Mouse (Mus musculus): ENCODE results near the gene St5.

Gene St5

DNA sequence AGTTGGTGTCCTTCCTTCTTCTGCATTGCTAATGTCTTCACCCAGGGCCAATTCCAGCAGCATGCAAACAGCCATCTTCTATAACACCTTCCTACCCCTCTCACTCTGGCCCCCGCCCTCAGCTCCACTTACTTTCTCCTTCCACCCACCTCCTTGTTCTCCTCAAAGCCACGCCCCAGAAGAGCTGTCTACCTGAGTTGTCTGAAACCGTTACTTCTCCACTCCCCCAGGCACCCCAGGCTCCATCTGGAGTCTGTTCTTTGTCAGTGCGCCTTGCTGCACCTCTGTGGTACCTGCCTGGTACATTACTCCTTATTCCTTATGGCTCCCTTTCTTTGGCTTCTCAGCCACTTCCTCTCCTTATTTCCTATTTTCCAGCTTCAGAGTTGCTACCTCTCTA lies 170.3 kb downstream of the St5 start:
- in situ Hi-C loops (cut with MseI, MboI) = loop anchor here in 1 of 2 experiments (25.0 kb wide), 1 partner anchor 179 kb away; the partner anchor contains the start of genes Akip1, BC051019 and St5

DNA sequence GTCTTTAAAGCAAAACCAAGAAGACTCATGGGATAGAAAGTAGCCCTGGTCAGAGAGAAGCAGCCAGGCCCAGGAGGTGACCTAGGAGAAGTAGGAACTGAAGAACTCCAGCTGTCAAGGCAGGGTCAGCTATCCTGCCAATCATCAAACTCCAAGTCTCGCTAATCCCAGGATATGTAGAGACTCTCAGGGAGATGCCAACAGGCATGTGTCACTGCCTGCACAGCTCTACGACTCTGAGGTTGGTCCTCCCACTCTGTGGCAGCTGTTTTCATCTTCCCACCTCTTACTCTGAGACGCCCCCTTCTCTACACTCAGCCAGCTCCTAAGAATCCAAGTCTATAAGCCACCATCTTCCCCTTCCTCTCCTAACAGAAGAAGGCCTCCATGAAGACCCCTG lies 170.7 kb downstream of the St5 start:
- in situ Hi-C loops (cut with MseI, MboI) = loop anchor here in 1 of 2 experiments (25.0 kb wide), 1 partner anchor 180 kb away; the partner anchor contains the start of genes Akip1, BC051019 and St5

DNA sequence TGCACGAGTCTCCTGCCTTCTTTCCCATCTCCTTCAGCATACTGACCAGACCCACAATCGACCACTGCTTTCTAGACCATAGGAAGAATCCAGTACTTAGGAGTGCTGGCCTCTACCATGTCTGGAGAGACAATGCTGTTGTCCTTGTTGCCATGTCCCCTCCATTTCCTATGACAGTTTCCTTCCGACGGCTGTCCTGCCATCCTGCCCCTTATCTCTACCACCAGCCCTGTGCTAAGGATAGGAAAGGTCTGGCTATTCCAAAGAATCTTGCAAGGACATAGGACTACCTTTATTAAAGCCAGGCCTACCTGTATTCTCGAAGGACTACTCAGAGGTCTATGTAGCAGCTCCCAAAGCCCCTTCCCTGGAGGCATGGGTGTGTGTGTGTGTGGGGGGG lies 171.9 kb downstream of the St5 start:
- in situ Hi-C loops (cut with MseI, MboI) = loop anchor here in 1 of 2 experiments (25.0 kb wide), 1 partner anchor 181 kb away; the partner anchor contains the start of genes Akip1, BC051019 and St5

DNA sequence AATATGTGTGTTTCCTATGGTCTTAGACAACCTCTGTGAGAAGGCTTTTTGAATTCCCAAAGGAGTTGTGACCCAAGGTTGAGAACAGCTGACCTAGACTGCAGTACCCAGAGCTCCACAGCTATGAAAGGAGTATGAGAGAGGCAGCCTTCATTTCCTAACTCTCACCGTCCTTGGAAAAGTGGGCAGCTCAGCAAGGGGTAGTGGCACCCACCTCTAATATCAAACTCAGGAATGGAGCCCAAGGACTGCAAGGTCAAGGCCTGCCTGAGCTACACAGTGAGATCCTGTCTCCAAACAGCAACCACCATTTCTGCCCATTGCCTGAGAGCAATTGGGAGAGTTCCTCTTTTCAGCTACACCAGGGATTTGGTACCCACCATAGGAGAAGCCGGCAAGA lies 173.7 kb downstream of the St5 start:
- in situ Hi-C loops (cut with MseI, MboI) = loop anchor here in 1 of 2 experiments (25.0 kb wide), 1 partner anchor 183 kb away; the partner anchor contains the start of genes Akip1, BC051019 and St5

DNA sequence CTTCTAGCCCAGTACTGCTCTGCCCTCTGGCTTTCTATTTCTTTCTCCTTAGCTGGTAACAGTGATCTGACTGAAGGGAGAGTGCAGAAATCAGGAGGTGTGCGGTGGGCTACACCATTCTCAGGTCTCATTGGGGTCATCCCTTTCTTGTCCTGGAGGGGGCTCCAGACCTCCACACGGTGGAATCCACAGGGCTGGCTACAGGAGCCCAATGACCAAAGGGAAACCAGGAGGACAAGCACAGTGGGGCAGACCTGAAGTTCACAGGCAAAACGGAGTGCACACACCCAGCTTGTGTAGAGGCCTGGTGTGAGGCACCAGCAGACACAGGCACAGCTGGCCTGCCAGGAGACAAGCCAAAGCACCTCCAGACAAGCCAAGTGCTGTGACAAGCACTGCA lies 175.0 kb downstream of the St5 start:
- in situ Hi-C loops (cut with MseI, MboI) = loop anchor here in 1 of 2 experiments (25.0 kb wide), 1 partner anchor 184 kb away; the partner anchor contains the start of genes Akip1, BC051019 and St5

DNA sequence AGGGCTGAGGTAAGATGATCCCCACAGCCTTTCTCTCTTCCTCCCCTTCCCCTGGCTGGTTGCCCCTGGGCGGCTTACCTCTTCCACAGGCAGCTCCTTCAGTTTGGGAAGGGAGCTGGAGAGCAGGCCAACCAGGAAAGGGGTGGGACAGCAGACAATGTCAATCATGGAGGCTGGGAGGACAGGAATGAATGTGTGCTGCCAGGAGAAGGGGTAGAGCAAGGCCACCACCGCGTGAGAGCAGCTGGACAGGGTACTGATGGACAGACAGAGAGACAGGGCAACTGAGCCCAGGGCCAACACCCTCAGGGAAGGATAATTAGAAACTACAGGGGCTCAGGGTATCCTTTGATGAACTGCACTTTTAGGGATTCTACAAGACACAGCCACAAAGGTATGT lies 175.9 kb downstream of the St5 start:
- in situ Hi-C loops (cut with MseI, MboI) = loop anchor here in 1 of 2 experiments (25.0 kb wide), 1 partner anchor 185 kb away; the partner anchor contains the start of genes Akip1, BC051019 and St5

DNA sequence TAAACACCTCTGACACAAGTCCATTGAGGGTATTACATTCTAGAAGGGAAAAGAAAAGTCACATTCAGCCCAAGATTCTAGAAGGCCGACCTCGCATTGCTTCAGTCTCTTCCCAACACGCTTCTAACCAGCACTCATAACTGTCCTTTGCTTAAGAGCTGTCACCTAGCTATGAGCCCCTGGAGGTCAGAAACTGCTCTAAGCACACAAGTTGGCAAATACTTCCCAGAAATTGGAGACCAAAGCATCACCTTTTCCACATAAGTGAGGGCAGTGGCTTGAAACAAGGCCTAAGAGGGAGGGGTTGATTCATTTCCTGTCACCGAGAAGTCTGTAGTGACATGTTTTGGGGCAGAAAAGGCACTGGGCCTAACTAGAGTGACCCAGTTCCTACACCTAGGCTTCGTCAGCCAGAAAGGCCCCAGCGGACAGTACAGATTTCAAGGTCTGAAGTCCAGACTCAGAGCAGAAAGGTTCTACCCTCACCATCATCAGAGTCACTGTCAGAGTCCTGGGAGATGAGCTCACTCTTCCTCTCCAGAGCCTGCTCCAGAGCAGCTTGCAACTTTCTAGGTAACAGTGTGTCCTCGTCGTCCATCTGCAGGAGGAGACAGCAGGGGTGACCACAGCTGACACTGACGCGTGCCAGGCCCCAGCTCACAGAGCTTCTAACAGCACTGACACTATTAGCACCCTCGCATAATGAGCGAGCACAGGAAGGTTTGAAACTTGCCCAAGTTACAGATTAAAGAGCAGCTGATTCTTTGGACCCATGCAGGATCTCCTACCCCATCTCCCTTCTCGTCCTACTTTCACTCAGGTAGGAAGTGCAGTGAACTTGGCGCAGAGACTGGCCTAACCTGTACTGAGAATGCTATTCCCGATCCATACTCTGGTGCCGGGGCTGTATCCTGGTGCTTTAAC lies 177.4 kb downstream of the St5 start:
- in situ Hi-C loops (cut with MseI, MboI) = loop anchor here in 1 of 2 experiments (25.0 kb wide), 1 partner anchor 186 kb away; the partner anchor contains the start of genes Akip1, BC051019 and St5

DNA sequence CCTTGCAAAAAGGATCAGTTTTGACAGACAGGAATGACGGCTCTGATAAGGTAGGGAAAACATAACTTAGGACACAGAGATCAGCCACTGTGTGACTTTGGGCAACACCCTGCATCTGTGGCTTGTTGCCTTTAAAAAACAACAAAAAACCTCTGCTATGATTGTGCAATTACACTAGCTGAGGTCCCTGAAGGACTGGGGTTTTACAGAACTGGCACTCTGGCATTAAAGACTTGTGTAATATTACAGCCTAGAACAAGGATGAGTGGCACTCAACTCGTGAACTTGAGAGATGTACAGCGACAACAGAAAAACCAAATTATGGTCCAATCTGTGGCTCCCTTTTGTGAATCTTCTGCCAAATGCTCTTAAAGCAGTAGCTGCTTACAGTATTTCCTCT lies 178.6 kb downstream of the St5 start:
- in situ Hi-C loops (cut with MseI, MboI) = loop anchor here in 1 of 2 experiments (25.0 kb wide), 1 partner anchor 188 kb away; the partner anchor contains the start of genes Akip1, BC051019 and St5

DNA sequence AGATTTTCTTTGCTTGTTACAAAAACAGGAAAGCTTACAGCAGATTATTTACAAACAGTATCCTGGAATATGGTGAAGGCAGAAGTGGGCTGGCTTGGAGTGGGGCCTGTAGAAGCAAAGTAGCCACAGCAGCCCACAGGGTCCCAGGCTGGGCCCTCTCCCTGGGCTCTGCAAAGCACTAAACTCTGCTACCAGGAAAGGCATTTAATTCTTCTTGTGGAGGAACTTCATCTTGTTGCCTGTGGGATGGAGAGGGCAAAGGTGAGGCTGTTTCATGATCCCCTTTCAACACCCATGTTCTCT lies 179.0 kb downstream of the St5 start:
- in situ Hi-C loops (cut with MseI, MboI) = no loop called here

DNA sequence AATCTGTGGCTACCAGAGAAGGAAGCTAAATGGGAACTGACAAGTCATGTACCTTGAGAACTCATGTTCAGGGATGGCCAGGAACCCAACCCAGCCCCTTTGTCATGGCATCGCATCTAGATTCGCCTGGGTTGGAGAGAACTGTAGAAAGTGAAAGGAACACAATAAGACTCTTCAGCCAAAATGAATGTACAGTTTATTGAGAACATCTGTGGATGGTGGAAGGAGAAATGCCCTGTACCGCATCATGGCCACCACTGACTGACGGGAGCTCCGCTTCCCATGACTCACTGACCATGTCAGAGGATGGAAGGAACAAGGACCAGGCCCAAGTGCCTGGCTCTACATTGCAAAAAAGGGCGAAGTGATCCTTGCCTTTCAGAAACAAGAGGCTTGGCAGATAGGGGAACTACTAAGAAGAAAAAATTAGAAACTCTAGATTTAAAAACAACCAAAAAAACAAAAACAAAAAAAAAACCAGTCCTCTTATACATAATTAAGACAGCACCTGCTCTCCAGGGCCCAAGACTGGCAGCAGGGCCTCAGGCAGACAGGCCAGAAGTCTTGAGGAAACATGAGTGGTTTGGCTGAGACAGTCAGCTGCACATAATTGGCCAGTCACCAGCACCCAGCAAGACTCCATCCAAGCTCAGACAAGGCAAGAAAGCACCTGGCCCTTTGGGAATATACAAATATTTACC lies 179.5 kb downstream of the St5 start:
- in situ Hi-C loops (cut with MseI, MboI) = no loop called here

DNA sequence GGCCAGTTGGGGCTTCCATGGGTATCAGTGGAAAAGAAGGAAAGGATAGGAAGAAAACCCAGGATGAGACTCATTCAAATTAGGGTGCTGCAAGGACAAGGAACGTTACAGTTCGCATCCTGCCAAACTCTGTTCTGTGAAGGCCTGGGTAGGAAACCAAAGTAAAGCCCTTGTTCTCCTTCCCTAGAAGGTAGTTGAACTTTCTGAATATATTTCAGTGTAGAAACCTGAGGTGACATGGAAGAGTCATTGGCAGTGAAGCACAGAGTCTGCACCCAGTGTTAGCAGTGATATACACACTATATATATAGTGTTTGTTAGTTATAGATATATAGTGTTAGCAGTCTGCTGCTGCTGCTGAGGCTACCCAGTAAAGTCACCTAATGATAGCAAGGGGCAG lies 180.1 kb downstream of the St5 start:
- in situ Hi-C loops (cut with MseI, MboI) = no loop called here

DNA sequence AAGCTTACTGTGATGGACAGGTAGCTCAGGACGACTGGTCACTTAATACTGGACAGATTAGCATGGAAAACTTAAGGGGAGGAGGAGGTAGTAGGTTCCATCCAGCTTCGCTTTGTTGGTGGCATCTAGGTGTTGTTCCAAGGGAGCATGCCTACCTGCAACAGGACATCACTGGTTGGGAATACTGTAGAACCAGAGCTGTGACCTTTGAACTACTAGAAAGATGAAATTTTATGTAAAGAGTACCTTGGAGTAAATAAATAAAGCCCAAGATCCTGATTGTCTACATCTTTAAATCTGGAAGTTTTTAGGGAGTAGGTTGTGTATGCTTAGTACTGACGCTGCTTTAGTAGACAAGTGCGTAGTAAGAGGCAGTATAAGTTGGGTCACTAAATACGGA lies 181.3 kb downstream of the St5 start:
- in situ Hi-C loops (cut with MseI, MboI) = no loop called here

DNA sequence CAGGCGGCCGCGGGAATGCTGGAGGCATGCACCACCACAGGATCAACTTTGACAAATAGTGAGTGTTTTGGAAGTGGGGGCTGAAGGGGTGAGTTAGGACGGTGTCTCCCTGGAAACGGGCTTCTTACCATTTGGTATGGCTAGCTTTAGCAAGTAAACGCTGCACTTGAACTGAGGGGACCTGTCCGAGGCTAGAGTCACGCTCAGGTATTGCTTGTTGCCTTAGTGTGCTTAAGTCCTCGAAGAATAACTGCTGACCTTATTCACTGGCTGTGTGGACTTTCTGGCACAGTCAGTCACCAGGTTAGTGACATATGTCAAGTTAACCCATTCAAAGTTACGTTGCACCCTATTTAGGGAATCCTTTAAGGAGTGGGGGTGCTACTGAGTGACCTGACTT lies 183.5 kb downstream of the St5 start:
- in situ Hi-C loops (cut with MseI, MboI) = no loop called here

DNA sequence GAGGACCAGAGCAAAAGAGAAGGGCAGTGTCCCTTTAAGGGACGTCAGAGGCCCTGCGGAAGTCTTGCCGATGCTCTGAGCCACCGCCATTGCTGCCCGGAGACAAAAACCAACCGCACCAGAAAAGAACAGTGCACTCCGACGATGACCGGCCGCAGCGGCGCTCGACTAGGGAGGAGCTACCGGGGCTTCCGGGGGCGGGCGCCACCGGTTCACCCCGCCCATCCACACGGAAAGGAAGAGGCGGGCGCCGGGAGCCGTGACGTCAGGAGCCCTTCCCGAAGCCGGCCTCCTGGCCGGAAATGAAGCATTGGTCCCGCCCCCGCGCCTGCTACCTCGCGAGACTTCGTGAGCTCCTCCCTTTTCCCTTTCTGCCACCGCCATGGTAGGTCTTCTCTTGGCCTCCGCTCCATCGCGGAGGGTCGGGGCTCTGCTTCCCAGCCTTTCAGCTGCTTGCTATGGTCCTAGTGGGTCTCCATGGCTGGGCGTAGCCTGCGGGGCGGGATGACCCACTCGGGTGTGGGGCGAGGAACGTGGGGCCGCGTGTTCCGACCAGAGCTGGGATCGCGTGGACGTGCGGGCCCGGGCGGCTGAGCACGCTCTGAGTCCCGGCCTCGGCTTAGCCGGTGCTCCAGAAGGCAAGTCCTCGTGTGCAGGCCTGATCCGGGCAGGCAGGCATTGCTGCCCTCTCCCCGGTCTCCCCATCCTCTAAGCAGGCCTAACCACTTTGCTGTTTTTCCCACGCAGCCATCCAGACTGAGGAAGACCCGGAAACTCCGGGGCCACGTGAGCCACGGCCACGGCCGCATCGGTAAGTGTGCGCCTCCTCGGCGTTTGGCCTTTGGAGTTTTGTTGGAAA lies 184.3 kb downstream of the St5 start, which contains the start of gene Rpl27a:
Gene Rpl27a (plus strand): TSS at position 310 of the 859 bp plus-strand sequence.
- in situ Hi-C loops (cut with MseI, MboI) = no loop called here

DNA sequence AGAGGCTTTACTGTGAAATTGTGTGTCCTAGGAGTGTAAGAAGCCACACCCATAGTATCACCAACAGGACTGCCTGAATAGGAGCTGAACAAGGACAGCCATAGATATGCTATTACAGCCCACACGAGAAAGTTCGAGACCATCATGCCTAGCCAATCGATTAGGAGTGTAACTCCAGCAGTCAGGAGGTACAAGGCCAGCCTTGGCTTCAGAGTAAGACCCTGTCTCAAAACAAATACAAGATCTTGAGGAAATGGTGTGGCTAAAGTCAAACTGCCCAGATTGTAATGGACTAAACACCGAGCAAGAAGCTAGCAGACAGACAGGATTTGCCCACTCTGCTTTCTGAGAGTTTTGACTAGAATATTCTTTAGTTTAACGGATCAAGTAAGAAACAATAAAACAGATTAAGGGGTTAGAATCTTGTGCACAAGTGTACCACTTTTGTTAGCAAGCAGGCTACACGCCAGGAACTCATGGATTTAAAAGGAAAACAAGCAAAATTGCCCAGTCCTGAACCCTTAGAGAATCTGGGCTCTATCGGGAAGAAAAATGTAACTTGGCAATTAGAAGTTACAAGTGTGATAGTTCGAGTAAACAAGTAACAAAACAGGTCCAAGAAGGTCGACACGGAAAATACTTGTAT lies 185.2 kb downstream of the St5 start:
- in situ Hi-C loops (cut with MseI, MboI) = no loop called here

DNA sequence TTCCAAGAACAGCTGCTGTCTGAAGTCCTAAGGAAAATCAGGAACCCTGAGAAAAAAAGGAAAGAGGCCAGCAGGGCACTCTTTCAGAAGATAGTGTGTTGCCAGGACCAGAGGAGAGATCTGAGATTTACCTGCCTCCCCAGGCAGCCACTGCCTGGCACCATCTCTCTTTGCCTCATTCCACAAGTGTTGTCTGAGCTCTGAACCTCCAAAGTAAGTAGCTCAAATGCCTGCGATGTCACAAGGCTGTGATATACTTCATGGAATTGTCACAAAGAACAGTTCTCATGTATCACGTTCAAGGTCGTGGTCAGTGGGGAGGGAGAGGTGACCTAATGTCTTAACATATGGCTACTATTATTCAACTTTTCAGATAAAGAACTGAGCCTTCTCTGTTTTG lies 186.9 kb downstream of the St5 start:
- in situ Hi-C loops (cut with MseI, MboI) = no loop called here

DNA sequence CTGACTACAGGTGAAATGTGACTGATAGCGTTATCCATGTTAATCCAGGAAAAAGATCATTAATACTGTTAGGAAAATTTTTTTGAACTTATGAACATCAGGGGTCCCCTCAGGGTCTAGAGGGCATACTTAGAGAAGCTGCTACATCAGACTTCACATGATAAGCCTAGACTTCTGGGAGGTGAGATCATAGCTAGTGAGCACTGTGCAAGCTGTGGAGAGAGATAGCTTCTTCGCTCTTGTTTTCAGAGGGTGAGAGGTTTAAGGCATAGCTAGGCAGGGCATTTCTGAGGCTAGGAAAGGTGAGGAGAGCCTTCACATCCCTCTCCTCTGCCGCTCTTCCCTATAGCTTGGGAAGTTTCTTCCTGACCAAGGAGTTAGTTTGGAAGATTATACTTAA lies 191.6 kb downstream of the St5 start:
- in situ Hi-C loops (cut with MseI, MboI) = no loop called here

DNA sequence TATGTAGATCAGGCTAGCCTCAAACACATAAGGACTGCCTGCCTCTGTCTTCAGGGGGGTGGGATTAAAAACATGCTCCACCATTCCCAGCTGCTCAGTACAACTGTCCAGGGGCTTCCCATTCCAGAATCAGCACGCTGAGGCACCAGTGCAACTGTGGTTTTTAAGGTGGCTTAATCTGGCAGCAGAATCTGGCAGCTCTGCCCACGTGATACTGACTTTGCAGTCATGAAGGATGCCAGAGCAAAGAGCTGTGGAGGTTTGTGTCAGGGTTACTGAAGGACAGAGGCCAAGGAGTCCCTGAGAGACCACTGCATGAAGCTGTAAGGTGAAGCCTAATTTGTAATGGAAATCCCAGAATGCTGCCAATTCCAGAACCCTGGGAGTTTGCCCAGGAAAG lies 192.6 kb downstream of the St5 start:
- in situ Hi-C loops (cut with MseI, MboI) = no loop called here

DNA sequence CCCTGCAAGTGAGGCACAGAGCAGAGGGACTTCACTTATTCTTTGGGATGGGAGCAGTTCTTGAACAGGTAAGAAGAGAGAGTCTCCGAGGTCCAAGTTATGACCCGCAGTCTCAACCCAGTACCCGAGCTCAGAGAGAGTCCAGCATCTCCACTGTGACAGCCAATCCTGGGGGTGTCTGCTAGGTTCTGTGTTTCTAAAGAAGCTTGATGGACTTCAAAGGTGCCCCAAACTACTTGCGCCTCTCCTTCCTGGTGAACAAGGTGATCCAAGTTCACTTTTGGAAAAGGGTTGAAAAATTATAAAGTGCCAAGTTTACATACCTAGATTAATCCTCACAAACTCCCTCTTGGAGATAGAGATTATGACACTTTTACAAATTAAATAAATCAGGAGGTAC lies 195.4 kb downstream of the St5 start, which contains the start of gene Trim66:
Gene Trim66 (minus strand): TSS at position 101 of the 400 bp plus-strand sequence.
- in situ Hi-C loops (cut with MseI, MboI) = no loop called here

DNA sequence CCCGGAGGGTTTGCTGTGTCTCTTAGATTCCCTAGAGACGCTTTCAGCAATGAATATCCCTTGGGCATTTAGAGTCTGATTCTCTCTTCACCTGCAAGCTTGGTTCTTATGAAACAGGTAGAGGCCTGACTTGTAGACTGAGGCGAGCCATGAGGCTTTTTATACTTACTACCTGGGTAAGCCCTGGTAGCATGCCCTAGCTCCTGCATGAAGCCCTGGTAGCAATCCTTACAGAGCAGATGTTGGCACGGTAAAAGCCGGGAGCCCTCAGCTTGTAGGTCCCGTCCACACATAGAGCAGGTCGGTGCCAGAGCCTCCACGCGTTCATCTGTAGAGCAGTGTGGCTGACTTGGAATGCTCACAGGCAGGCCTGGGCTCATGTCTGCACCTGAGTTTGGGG lies 195.8 kb downstream of the St5 start:
- in situ Hi-C loops (cut with MseI, MboI) = no loop called here

DNA sequence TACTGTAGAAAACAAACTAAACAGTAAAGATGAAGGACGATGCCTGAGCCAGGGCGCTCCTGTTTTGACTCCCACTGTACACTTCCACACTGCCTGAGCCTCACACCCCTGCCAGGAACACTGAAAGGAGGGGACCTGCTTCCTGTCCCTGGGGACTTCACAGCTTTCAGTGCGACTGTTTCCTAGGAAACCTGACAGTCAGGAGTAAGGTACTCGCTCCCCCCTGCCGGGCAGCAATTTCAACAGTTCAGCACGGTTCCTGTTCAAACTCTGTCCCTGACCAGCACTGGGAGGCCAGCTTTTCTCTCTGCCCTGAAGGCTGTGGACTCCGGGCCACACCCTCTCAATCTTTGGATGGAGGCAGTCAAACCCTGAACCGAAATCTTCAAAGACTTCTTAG lies 196.3 kb downstream of the St5 start:
- in situ Hi-C loops (cut with MseI, MboI) = no loop called here

All from mouse trophoblast stem cell (cell line).